Mouse (Mus musculus) left cerebral cortex, postnatal 10 days (tissue): Measurements from ENCODE around the gene BC003965. TPM values are rescaled to one million over a fixed set of nuclear protein-coding genes. Genes with fewer than 3 reads are reported as not detected.
"Not testable (repeated sequence)": the region's sequence is repeated elsewhere in the genome, so short reads cannot be mapped to it uniquely, and the experiment has no call there.

Experiments used
- DNase-seq, 2 experiments: peaks; one replicate each; pipeline ENCODE4 v3.0.0; 2021 to 2022; ENCODE audit warnings: low spot score in 2 of 2, mixed read lengths in 1 of 2; ENCODE audit errors: extremely low spot score in 1 of 2
- intact Hi-C: fragments of 180-260 bp; cut with DNase I; formaldehyde crosslinking; loops from one replicate; pipeline ENCODE4 v1.15.1; 2025
- total RNA-seq, 2 experiments: library from RNA; stranded (reverse); gene quantifications; 2 replicates each; pipeline ENCODE4 v1.2.3; 2021

BC003965 gene
- total RNA-seq, 2 experiments from 2014 or later: 17.6 to 17.9 TPM

GRCm38 (mm10) chr17:25211705-25212104, 27.4 kb downstream of the BC003965 start:
- intact Hi-C loops: no loop called here
- DNase-seq: no peak

- DNase-seq: no peak
- intact Hi-C loops: no loop called here
Measured at GRCm38 (mm10) chr17:25215431-25215830, 31.1 kb downstream of the BC003965 start.

- DNase-seq: no peak
- intact Hi-C loops: no loop called here
Measured at GRCm38 (mm10) chr17:25218967-25219366, 34.6 kb downstream of the BC003965 start.

- intact Hi-C loops: no loop called here
- no peak for DNase-seq
Measured at GRCm38 (mm10) chr17:25219492-25220295, 35.3 kb downstream of the BC003965 start.

GRCm38 (mm10) chr17:25220746-25221145, 36.4 kb downstream of the BC003965 start:
- DNase-seq: no peak
- intact Hi-C loops: no loop called here

- intact Hi-C loops: no loop called here
Measured at GRCm38 (mm10) chr17:25221821-25222503, 37.6 kb downstream of the BC003965 start.

GRCm38 (mm10) chr17:25222504-25222940, 38.2 kb downstream of the BC003965 start:
- intact Hi-C loops, DNase-seq: not testable (repeated sequence)

More at GRCm38 (mm10) chr17:25221821-25222503, 37.6 kb downstream of the BC003965 start:
- peak; percentile 43 to 81 for DNase-seq

GRCm38 (mm10) chr17:25222951-25223601, 38.7 kb downstream of the BC003965 start:
- intact Hi-C loops: no loop called here
- no peak for DNase-seq

GRCm38 (mm10) chr17:25224586-25225222, 40.4 kb downstream of the BC003965 start:
- intact Hi-C loops: no loop called here
- DNase-seq: no peak

GRCm38 (mm10) chr17:25225659-25226058, 41.3 kb downstream of the BC003965 start:
- intact Hi-C loops: no loop called here

GRCm38 (mm10) chr17:25227991-25228390, 43.6 kb downstream of the BC003965 start:
- intact Hi-C loops: no loop called here
- no peak for DNase-seq

More at GRCm38 (mm10) chr17:25225659-25226058, 41.3 kb downstream of the BC003965 start:
- no peak for DNase-seq

GRCm38 (mm10) chr17:25230014-25230655, 45.8 kb downstream of the BC003965 start:
- DNase-seq, intact Hi-C loops: not testable (repeated sequence)

- intact Hi-C loops: no loop called here
- DNase-seq: no peak
Measured at GRCm38 (mm10) chr17:25230700-25231099, 46.3 kb downstream of the BC003965 start.

GRCm38 (mm10) chr17:25231621-25232020, 47.3 kb downstream of the BC003965 start:
- not testable (repeated sequence) for DNase-seq

GRCm38 (mm10) chr17:25235635-25236034, 51.3 kb downstream of the BC003965 start:
- DNase-seq: no peak
- intact Hi-C loops: no loop called here

More at GRCm38 (mm10) chr17:25231621-25232020, 47.3 kb downstream of the BC003965 start:
- intact Hi-C loops: not testable (repeated sequence)
